Mouse (Mus musculus) cortical plate, adult 2 months (tissue): ENCODE measurements around the gene Abcc2. TPM values are rescaled to one million over a fixed set of nuclear protein-coding genes. Genes with fewer than 3 reads are reported as not detected.

Experiments
- H3K27ac ChIP-seq: fragments of 200-500 bp; 2 replicates; pipeline ENCODE4 v1.5.1; 2012; ENCODE audit warnings: low read length, control low read depth, inconsistent platforms; ENCODE audit not compliant: insufficient read depth
- H3K4me1 ChIP-seq: fragments of 200-500 bp; 2 replicates; pipeline ENCODE4 v1.6.1; 2011; ENCODE audit warnings: low read length; ENCODE audit not compliant: control insufficient read depth, insufficient read depth
- H3K4me3 ChIP-seq: fragments of 200-500 bp; 2 replicates; pipeline ENCODE4 v1.5.1; 2011; ENCODE audit warnings: mild to moderate bottlenecking, low read length, control low read depth; ENCODE audit not compliant: insufficient read depth
- CTCF ChIP-seq: fragments of 200-500 bp; IDR thresholded peaks from 2 replicates; pipeline ENCODE4 v1.5.1; 2011; ENCODE audit warnings: mild to moderate bottlenecking, control low read depth, low read length; ENCODE audit not compliant: insufficient read depth; ENCODE audit errors: extremely low read depth
- POLR2A ChIP-seq: fragments of 200-500 bp; IDR thresholded peaks from 2 replicates; pipeline ENCODE4 v1.6.1; 2011; ENCODE audit warnings: mild to moderate bottlenecking, low read length, control low read depth; ENCODE audit not compliant: insufficient read depth; ENCODE audit errors: extremely low read depth
- polyA plus RNA-seq: library from polyadenylated mRNA; depleted of rRNA; stranded (reverse); fragments of >200 nt; gene quantifications from 2 replicates; pipeline ENCODE4 v1.2.3, GENCODE M21; 2012

Gene Abcc2
- polyA plus RNA-seq, 1 experiment: 0.15 TPM

- no peak for TF ChIP-seq CTCF
- TF ChIP-seq POLR2A: no peak
- no peaks in the 10 kb centered on the region; the same call in none of the 2 replicates for H3K4me1 ChIP-seq
- H3K4me3 ChIP-seq: no peak overlapping the region
- no peak overlapping the region; the same call in 1 of the 2 replicates for H3K27ac ChIP-seq
These were observed 94.0 kb downstream of the Abcc2 start for GRCm38 (mm10) chr19:43875996-43876395.

- Histone ChIP-seq H3K27ac (no peak overlapping the region), H3K4me1 (no peaks in the 10 kb centered on the region; the same call in none of the 2 replicates), H3K4me3 (no peak overlapping the region)
- TF ChIP-seq POLR2A: no peak
These were observed 95.4 kb downstream of the Abcc2 start for GRCm38 (mm10) chr19:43877364-43877763.

- TF ChIP-seq CTCF: no peak
- TF ChIP-seq POLR2A: no peak
- peak overlapping the region; percentile 10; the same call in 1 of the 2 replicates for H3K27ac ChIP-seq
- H3K4me3 ChIP-seq: peak overlapping the region; percentile 63
- no peaks in the 10 kb centered on the region; the same call in none of the 2 replicates for H3K4me1 ChIP-seq
These were observed 96.4 kb downstream of the Abcc2 start for GRCm38 (mm10) chr19:43878111-43879092.

GRCm38 (mm10) chr19:43879401-43880212, 97.6 kb downstream of the Abcc2 start:
- TF ChIP-seq CTCF: no peak
- no peak for TF ChIP-seq POLR2A
- 0 out of 2 replicates have a peak overlapping the region, but pooled peaks have one; percentile 49 for H3K27ac ChIP-seq
- H3K4me1 ChIP-seq: no peaks in the 10 kb centered on the region; the same call in none of the 2 replicates

GRCm38 (mm10) chr19:43880420-43880819, 98.4 kb downstream of the Abcc2 start:
- H3K4me3 ChIP-seq: no peak overlapping the region
- H3K4me1 ChIP-seq: no peaks in the 10 kb centered on the region; the same call in none of the 2 replicates
- TF ChIP-seq POLR2A (no peak), CTCF (no peak)
- no peak overlapping the region for H3K27ac ChIP-seq

More at GRCm38 (mm10) chr19:43879401-43880212, 97.6 kb downstream of the Abcc2 start:
- peak overlapping the region; percentile 63 for H3K4me3 ChIP-seq

GRCm38 (mm10) chr19:43881615-43882014, 99.6 kb downstream of the Abcc2 start:
- TF ChIP-seq POLR2A (no peak), CTCF (no peak)
- Histone ChIP-seq H3K4me1 (no peaks in the 10 kb centered on the region; the same call in none of the 2 replicates), H3K4me3 (no peak overlapping the region), H3K27ac (no peak overlapping the region)

GRCm38 (mm10) chr19:43882895-43883573, 101.0 kb downstream of the Abcc2 start:
- Histone ChIP-seq H3K4me3 (no peak overlapping the region), H3K27ac (no peak overlapping the region)
- TF ChIP-seq CTCF (no peak), POLR2A (no peak)

GRCm38 (mm10) chr19:43884668-43885498, 102.9 kb downstream of the Abcc2 start:
- TF ChIP-seq POLR2A (no peak), CTCF (no peak)

More at GRCm38 (mm10) chr19:43882895-43883573, 101.0 kb downstream of the Abcc2 start:
- H3K4me1 ChIP-seq: no peaks in the 10 kb centered on the region; the same call in 1 of the 2 replicates

More at GRCm38 (mm10) chr19:43884668-43885498, 102.9 kb downstream of the Abcc2 start:
- Histone ChIP-seq H3K4me3 (no peak overlapping the region), H3K4me1 (no peaks in the 10 kb centered on the region; the same call in 1 of the 2 replicates), H3K27ac (no peak overlapping the region)
